Mouse (Mus musculus): ENCODE data around the gene Gpr108.
A peak's percentile ranks its signal among the peaks of the same experiment; 100 is the strongest.

The Gpr108 gene

DNA sequence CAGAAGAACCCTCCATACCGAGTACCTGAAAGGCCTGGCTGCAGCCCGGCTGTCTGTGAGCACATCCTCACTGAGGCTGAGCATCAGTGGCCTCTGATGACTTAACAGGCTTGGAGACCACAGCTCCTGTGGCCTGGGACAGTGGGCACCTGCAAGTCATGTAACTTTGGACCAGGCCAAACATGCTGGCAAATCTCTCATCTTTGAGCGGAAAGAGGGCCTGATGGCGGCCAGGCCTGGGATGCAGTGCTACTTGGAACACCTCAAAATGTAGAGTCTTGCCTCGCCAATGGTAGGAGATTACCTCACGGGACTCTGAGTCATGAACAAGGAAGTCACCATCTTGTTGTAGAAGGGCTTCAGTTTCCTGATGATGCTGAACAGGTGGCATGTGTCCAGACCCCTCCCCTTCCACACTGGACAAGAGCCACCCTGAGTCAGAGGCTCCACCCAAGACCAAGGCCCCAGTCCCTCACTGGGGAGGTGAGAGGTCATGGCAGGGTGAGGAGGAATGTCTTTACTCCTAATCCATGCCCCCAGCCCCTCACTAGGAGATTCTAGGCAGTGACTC lies 19.4 kb upstream of the Gpr108 start:
- DNase-seq, result no peak

DNA sequence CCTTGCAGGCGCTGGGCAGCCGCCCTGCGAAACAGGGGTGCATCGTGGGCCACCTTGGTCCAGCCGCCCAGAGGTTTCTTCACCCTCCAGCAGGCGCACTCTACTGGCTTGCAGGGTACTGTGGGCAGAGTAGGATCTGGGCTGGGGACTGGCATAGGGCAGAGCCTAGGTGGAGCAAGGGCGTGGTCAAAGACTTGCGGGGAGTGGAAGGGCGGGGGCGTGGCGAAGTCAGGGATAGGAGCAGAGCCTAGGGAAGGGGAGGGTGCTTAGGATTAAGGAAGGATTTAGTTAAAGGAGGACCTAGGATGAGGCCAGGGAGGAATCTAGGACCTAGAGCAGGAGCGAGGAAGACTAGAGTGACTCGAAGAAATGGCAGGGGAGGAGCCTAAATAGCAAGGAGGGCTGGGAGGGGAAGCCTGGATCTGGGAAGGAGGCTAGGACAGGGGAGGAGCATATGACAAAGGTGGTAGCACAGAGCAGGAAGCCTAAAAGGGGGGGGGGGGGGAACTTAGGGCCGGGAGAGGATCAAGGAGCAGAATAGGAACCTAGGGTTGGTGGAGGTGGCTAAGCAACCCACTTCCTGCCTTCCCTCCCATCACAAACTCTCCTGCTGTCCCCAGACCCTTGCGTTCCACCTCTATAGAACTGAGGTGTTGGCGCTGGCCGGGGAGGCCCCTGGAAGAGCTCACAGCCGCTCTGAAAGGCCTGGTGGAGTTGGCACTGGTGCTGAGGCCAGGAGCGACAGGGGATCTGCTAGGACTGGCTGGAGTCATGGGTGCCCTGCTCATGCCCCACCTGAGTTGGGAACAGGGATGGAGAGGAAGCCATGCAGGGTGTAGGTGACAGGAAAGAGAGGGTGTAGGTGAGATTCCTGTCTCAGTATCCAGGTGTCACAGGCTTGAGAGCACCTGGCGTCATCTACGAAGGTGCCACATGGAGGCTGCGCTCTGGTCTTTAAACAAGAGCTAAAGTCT lies 17.0 kb upstream of the Gpr108 start:
- DNase-seq, result peak; percentile 95

DNA sequence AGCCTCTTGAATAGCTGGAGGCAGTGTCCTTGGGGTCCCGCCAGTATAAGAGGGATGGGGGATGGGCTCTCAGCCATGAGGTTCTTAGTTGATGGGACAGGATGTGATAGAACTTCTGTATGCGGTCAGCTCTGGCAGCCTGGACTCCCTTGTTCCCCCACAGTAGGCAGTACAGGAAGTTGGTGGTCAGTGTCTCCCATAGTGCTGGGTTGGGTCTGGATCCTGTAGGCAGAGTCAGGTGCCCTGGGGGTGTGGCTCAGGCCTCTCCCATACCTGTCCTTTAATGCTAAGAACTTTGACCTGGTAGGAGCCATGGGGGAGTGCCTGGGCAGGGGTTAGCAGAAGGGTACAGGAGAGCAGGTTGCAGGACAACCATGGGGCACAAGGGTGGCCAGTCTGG lies 15.9 kb upstream of the Gpr108 start:
- no peak for DNase-seq

DNA sequence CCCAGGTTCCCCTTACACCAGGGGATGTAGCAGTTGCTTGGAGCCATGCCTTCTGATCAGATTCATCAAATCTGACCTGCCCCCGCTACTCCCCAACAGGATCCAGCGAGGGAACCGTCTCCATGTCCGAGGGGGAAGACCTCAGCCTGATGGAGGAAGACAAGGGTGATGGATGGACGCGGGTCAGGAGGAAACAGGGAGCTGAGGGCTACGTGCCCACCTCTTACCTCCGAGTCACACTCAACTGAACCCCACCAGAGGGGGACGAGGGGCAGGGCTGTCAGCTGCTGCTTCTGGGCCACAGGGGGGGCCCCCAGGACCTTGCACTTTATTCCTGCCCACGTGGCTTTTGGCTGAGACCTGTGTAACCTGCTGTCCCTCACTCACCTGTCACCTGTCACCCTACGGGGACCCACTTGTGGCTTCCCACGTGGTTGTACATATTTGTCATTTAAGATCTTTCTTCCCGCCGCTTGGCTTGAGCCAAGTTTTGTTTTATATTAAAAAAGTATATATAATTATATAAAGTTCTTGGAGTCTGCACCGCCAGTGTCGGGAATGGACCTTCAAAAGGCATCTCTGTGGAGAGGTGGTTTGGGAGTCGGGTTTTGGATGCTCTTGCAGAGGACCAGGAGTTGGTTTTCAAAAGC lies 14.8 kb upstream of the Gpr108 start:
- DNase-seq, result no peak

DNA sequence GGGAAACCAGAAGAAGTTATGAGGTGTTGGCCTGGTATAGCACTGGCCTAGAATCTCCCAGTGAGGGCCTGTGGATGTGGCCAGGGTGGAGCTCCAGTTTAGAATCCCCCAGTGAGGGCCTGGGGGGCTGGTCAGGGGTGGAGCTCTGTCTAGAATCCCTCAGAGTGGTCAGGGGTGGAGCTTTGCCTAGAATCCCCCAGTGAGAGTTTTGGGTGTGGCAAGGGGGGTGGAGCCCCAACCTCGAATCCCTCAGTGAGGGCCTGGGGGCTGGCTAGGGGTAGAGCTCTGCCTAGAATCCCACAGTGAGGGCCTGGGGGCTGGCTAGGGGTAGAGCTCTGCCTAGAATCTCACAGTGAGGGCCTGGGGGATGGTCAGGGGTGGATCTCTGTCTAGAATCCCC lies 13.6 kb upstream of the Gpr108 start:
- DNase-seq, result no peak

DNA sequence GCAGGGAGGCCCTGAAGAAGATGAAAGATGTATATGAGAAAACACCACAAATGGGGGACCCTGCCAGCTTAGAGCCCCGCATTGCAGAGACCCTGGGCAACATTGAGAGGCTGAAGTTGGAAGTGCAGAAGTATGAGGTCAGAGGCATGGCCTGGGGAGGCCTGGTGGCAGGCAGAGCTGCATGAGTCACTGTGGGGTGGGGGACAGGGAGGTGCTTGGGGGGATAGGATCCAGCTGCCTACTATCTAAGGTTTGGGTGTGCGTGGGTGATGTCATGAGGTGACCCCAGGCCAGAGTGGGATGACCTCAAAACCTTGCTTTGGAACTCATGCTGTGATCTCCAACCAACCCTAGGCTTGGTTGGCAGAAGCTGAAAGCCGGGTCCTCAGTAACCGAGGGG lies 13.0 kb upstream of the Gpr108 start:
- DNase-seq, result no peak

DNA sequence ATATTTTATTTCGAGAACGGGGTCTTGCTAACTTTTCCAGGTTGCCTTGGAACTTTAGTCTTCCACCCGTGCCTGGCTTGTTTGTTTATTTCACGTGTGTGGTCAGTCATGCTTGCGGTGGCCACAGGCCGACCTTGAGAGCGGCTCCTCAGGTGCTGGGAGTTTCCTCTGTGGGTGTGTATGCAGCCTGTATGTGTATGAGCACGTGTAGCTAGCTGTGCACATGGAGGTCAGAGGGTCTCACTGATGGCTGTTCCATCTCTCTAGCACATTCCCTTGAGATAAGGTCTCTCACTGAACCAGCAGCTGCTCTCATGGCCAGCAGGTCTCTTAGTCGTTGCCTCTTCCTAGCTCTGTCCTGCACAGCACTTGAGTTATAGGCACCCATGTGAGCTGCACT lies 12.1 kb upstream of the Gpr108 start:
- no peak for DNase-seq

DNA sequence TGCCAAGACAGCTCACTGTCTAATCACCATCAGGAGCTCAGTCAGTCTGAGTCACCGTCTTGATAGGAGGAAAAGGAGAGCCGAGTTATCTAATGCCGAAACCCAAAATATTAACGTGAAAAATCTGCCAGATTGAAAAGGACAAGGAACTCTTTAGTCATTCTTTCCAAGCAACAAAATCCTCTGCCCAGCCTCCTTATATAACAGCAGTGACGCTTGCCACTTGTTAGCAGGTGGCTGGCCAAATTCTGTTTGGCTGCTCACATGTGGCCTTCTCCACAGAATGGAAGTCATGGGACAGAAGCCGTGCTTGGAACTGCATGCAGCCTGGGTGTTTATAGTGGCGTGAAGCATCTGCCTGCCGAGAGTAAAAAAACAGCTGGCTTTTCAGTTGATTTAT lies 11.5 kb upstream of the Gpr108 start:
- DNase-seq, result no peak

DNA sequence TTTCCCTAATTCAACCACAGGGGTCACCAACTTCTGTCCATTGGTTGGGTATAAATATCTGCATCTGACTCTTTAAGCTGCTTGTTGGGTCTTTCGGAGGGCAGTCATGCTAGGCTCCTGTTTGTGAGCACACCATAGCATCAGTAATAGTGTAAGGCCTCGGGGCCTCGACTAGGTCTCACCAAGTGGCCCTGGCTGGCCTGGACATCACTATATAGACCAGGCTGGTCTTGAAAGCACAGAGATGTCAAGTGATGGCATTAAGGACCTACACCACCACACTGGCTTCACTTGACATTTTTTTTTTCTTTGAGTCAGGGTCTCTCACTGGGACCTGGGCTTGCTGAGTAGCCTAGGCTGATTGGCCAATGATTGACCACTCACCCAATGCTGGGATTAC lies 9.9 kb upstream of the Gpr108 start:
- no peak for DNase-seq

DNA sequence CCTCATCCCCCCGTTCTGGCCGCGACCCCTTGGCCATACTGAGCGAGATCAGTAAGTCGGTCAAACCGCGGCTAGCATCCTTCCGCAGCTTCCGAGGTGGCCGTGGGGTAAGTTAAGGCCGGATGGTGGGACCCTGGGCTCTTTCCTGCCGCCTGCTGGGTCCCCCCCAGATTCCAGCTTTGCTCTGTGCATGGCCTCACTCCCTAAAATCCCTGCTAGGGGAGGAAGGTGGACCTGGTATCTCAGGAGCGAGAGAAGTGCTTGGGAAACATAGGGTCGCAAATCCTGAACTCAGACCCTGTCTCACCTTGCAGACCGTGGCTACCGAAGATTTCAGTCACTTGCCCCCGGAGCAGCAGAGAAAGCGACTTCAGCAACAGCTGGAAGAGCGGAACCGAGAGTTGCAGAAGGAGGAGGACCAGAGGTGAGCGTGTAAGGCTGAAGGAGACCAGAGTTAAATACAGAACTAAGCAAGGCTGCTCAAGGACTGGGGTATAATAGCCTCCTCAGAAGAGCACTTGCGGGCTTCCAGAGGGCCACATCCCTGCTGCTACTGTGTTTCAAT lies 8.8 kb upstream of the Gpr108 start:
- DNase-seq, result no peak

DNA sequence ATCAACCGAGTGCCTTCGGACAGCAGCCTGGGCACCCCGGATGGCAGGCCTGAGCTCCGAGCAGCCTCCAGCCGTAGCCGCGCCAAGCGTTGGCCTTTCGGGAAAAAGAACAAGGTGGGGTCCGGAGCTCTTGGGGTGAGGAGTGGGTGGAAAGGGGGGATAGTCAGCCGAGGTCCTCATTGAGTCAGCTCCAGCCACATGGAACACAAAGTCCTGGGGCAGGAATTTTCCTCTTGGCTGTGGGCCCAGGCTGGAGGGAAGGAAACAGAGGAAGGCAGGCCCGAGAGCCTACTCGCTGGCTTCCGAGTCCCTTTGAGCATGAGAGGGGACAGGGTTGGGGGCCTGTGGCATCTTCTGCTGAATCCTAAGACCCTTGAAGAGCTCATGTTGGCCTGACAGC lies 7.1 kb upstream of the Gpr108 start:
- DNase-seq, result no peak

DNA sequence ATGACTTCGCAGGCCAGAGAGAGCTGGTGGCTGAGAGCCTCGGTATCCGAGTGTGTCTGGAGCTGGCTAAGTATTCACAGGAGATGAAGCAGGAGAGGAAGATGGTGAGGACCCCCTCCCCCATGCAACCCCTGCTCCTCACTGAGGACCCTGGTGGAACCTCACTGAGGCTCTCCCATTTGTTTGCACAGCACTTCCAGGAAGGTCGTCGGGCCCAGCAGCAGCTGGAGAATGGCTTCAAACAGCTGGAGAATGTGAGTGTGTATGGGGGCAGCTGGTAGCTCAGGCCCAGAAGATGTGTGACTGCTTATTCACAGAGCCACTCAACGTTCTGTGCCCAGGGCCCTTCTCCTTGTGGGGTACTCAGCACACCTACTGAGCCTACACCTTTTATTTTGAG lies 5.1 kb upstream of the Gpr108 start:
- no peak for DNase-seq

DNA sequence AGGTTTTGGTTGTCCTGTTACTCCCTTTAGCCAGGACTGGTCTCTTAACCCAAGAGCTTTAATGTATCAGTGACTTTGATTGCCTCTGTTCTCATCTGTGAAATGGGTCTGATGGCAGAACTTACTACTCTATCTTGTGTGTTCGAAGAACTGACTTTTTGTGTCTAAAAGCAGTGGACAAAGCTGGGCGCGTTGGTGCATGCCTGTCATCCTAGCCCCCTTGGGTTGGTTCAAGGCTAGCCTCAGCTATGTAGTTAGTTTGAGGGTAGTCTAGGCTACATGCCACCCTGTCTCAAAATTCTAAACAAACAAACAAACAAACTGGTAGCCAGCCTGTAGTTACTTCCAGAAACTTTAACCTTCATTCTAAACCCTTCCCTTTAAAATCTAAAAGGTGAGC lies 3.2 kb upstream of the Gpr108 start:
- DNase-seq, result no peak

DNA sequence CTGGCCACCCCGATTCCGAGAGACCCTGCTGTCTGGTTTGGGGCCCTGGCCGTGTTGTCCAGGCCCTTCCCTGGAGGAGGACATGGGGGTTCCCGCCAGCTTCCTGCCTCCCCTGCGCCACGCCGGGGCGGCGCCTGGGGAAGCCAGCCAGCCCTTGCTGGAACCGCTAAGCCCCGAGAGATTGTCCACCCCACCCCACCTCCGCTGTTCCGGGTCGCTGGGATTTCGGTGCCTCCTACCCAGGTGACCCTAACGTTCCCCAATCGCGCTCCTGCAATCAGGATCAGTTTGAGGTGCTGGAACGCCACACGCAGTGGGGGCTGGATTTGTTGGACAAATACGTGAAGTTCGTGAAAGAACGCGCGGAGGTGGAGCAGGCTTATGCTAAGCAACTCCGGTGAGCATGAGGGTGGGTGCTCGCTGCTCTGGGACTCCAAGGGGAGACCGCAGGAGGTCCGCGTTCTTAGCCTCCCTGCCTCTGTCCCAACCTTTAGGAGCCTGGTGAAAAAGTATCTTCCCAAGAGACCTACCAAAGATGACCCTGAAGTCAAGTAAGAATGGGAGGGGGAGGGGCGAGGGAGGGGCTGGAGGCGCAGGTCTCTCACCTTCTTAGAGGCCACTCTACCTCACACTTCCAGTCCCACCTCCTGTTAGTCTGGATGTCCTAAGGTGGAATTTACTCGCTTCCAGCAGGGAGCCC lies 2.4 kb upstream of the Gpr108 start:
- DNase-seq, result peak; percentile 71

DNA sequence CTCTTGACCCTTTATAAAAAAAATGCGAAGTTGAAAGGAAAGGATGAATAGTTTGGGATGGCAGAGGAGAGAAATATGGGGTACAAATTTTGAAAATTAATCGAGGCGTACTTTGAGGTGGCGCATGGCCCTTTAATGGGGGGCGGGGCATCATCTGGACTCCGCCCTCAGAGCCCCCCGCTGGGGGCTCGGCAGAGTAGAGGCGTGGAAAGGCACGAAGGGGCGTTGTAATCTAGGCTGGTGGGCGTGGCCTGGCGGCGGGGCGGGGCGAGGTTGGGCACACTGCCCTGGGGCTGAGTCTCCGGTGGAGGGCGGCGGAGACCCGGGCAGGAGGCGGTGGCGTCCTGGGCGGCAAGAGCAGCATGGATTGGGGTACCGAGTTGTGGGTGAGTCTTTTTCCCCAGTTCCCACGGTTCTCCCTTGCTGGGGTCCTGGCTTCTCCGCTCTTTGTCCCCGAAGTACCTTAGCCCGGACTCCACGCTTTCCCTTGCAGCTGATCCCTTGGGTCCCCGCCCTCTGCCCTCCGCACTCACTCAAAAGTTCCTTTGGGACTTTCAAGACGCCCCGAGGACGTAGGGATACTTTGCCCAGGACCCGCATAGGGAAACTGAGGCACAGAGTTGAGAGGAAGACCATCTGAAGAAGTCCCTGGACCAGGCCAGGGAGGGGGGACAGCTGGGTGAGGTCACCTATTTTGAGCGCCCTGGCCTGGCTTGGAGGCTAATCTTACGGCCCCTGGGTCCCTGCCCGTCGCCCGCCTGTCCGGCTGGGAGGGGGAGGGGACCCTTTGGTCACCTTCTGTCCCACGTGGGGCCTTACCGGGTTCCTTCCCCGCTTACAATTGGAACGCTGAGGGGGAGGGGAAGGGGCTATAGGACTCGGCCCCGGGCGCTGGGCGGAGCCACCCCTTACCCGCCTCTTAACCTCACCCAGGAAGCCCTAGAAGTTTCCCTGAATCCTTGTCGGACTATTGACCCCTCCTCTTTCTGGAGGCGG lies 1.2 kb upstream of the Gpr108 start, which contains the start of gene Trip10:
Gene Trip10 (plus strand): TSS at position 270 of the 996 bp plus-strand sequence.
- peak; percentile 98 for DNase-seq

DNA sequence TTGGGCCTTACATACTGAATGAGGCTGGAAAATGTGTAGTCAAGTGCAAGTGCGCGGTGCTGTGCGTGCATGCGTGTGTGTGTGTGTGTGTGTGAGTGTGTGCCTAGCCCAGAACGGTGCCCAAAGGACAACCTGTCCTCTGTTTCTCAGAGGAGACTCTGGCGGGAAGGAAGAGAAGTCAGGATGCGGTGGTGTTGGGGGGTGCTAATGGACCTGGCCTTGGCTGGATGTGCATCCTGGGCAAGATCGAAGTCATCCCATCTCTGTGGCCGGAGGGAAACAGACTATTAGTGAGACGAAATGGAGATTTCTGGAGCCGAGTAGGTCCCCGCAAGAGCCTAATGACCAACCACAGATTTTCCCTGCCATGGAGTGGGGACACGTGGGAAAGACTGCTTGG lies 525 bp upstream of the Gpr108 start:
- DNase-seq, result peak; percentile 32

DNA sequence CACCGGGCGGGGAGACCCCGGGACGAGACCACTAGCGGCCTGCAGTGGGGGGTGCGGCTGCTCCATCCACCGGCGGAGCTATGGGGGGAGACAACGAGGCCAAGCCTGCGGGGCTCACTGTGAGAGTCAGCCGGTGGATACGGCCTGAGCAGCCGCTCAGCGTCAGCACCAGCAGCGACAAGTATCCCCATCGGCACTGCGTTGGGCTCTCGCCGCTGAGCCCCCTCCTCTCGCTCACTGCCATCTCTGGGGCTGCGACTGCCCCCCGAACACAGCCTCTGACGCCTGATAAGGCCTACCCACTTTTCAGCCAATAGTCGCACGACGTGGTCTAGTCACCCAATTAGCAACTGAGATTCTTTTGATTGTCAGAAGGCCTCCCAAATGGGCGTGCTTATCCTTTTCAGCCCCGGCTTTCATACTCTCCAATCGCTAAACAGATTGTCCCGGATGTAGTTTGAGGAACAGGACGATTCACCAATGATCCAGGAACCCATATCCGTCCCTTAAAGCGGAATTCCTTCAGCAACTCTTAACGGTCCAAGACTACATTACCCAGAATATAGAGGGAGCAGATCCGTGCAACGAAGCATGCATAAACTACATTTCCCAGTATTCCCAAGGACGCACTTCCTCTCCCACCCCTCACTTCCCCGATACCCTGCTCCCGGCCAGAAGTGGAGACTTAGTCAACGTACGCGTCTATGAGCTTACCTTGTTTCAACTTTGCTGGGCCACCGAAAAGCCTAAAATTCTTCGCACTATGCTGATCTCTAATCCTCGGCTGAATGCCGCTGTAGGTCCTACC lies 649 bp downstream of the Gpr108 start:
- DNase-seq, result peak; percentile 96

DNA sequence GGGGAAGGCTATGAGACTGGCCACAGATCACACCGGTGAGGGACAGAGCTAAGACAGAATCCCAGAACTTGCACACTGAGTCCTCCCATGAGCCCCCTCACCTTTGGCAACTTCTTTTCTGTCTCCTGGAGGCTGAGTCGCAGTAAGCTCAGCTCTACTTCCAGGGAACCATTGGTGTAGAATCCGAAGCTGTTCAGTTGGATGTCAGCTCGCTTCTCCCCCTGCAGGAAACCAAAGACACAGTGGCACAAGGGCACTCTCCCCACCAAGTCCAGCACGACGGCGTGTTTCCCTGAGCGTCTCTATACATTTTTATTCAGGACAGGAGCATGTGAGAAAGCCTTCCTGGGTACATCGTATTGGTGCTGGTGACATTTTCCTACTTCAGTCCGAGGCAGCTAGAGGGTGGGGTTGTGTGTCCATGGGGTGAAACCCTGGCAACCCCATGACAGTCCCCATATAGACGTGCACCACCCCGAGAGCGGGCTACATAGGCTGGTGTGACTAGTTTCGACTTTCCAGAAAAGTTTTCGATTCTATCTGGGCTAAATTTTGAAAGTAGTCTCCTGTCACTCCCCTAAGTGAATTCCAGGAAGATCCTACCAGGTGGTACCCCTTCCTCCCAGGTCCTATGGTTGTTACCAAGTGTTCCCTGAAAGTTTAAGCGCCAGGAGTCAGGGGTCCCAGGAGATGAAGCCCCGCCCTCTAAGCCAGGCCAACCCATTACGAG lies 1.4 kb downstream of the Gpr108 start:
- peak; percentile 34 for DNase-seq

DNA sequence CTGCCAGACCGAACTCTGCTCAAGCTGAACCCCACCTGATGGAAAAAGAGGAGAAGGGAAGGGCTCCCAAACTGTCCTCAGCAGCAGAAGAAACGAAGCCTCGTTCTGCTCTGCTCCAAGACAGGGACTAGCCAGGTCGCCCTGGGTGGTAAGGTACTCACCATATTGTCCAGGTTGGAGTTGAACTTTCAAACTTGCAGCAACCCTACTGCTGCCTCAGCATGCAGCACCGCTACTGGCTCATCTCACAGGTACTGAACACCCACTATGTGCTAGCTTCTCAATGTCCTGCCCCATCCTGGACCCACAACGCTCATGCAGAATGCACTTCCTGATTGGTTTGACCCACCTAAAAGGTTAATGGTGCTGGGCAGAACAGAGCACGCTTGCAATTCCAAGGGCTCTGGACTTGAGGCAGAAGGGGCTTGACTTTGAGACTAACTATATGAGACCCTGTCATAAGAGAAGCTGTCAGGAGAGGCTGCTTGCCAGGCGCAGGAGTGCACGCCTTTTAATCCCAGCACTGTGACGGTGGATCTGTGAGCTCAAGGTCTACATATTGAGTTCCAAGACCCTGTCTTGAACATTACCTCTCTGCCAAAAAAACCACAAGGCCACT lies 2.8 kb downstream of the Gpr108 start:
- no peak for DNase-seq
